In the genomic region with DNA sequence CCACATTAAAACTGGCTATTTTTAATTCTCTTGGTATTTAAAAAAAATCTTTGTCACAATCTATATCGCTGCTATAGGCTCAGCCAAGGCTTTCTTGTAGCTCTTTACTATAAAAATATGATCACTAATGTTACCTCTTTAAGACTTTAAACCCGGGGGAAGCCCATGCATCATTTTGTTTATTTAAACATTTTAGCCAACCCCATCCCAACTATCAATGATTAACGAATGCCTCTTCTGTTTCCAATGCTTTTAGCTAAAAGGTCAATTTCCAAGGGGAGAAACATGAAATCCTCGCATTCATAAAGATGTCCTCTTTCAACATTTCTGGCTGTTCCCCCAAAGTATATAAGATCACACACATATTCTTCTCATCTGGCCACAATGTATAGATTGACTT, we compare ENCODE assay signal across 22 mouse cellular contexts.
A peak's percentile ranks its signal among the peaks of the same experiment; 100 is the strongest.
DNase-seq lines count a peak whose midpoint lies in the region; ATAC-seq and TF ChIP-seq lines count a peak whose summit lies in the region.
"Had no signal": no experiment of that assay in that cellular context is flagged by ENCODE, and none has a peak within 500 bp of the region (broad histone marks: within the 10 kb centered on the region; RNA-seq: fewer than 3 reads in every experiment).

No protein-coding gene starts in this region.

- no peak for TF ChIP-seq POLR2A in liver, adult 2 months (IDR thresholded peaks at IDR 0.05; ENCODE audit: extremely low read depth, insufficient read depth, low read length)

- H3K4me1 ChIP-seq in liver, adult 2 months (ENCODE audit: control insufficient read depth, insufficient read depth, low read length) = peaks cover 9% of the 10 kb centered on the region; the same call in 1 of the 2 replicates
- H3K4me1 ChIP-seq in liver, embryonic 15.5 days (replicated peaks) = no peaks in the 10 kb centered on the region
- no peaks in the 10 kb centered on the region for H3K4me1 ChIP-seq in liver, embryonic 11.5 days (replicated peaks; ENCODE audit: control insufficient read depth, insufficient read depth, low read length)
- no peaks in the 10 kb centered on the region for H3K4me1 ChIP-seq in intestine, embryonic 15.5 days (replicated peaks)
- H3K4me1 ChIP-seq: embryonic facial prominence, embryonic 15.5 days had no signal

- H3K79me2 ChIP-seq in liver, adult 2 months (ENCODE audit: control insufficient read depth, insufficient read depth, low read length) = no peaks in the 10 kb centered on the region

- H3K4me3 ChIP-seq in liver, adult 2 months (ENCODE audit: insufficient read depth, low read depth, low read length) = no peak overlapping the region
- no peak overlapping the region for H3K4me3 ChIP-seq in liver, embryonic 15.5 days (replicated peaks)
- no peak overlapping the region for H3K4me3 ChIP-seq in liver, embryonic 11.5 days (ENCODE audit: low read depth, low read length)
- no peak overlapping the region for H3K4me3 ChIP-seq in intestine, embryonic 15.5 days (replicated peaks)
- H3K4me3 ChIP-seq: embryonic facial prominence, embryonic 13.5 days; embryonic facial prominence, embryonic 15.5 days; erythroblast, embryonic 14.5 days; forebrain, embryonic 10.5 days; forebrain, embryonic 12.5 days had no signal

- 31% methylated on average over 4 of the region's 4 CpGs for WGBS in liver, adult 2 months
- 42% methylated on average over 4 of the region's 4 CpGs for WGBS in liver, embryonic 15.5 days (ENCODE audit: insufficient replicate concordance)
- 62% methylated on average over 4 of the region's 4 CpGs for WGBS in liver, embryonic 11.5 days
- whole genome bisulfite sequencing in intestine, embryonic 15.5 days = 49% methylated on average over 4 of the region's 4 CpGs

- no peak for TF ChIP-seq CTCF in liver, adult 2 months (IDR thresholded peaks at IDR 0.05; ENCODE audit: low read depth, low read length)

- H3K9me3 ChIP-seq in liver, embryonic 15.5 days (replicated peaks) = no peaks in the 10 kb centered on the region
- H3K9me3 ChIP-seq in liver, embryonic 11.5 days (ENCODE audit: control insufficient read depth, low read length) = no peaks in the 10 kb centered on the region
- no peaks in the 10 kb centered on the region for H3K9me3 ChIP-seq in intestine, embryonic 15.5 days
- H3K9me3 ChIP-seq: embryonic facial prominence, embryonic 13.5 days; embryonic facial prominence, embryonic 15.5 days; forebrain, embryonic 10.5 days; forebrain, embryonic 12.5 days had no signal

- no peak for ATAC-seq in liver, embryonic 15.5 days (ENCODE audit: insufficient read depth)
- no peak for ATAC-seq in liver, embryonic 11.5 days (replicated peaks; ENCODE audit: low FRiP score)
- no peak for ATAC-seq in intestine, embryonic 15.5 days
- ATAC-seq: forebrain, embryonic 14.5 days; forebrain, embryonic 16.5 days had no signal

- H3K27me3 ChIP-seq in liver, adult 2 months (ENCODE audit: control insufficient read depth, insufficient read depth, low read length) = no peaks in the 10 kb centered on the region
- no peaks in the 10 kb centered on the region for H3K27me3 ChIP-seq in liver, embryonic 15.5 days
- no peaks in the 10 kb centered on the region for H3K27me3 ChIP-seq in liver, embryonic 11.5 days (replicated peaks; ENCODE audit: control insufficient read depth, insufficient read depth, low read length)
- H3K27me3 ChIP-seq in intestine, embryonic 15.5 days (replicated peaks) = no peaks in the 10 kb centered on the region
- H3K27me3 ChIP-seq: embryonic facial prominence, embryonic 13.5 days; embryonic facial prominence, embryonic 15.5 days had no signal

- H3K4me2 ChIP-seq in liver, embryonic 15.5 days = no peak overlapping the region
- no peak overlapping the region for H3K4me2 ChIP-seq in liver, embryonic 11.5 days
- H3K4me2 ChIP-seq in intestine, embryonic 15.5 days (replicated peaks) = no peak overlapping the region
- H3K4me2 ChIP-seq: embryonic facial prominence, embryonic 13.5 days; embryonic facial prominence, embryonic 15.5 days; forebrain, embryonic 12.5 days had no signal

- H3K36me3 ChIP-seq in liver, adult 2 months (ENCODE audit: control insufficient read depth, insufficient read depth, low read length) = no peaks in the 10 kb centered on the region
- no peaks in the 10 kb centered on the region for H3K36me3 ChIP-seq in liver, embryonic 15.5 days (replicated peaks)
- no peaks in the 10 kb centered on the region for H3K36me3 ChIP-seq in liver, embryonic 11.5 days (ENCODE audit: control insufficient read depth, insufficient read depth, low read length)
- no peaks in the 10 kb centered on the region for H3K36me3 ChIP-seq in intestine, embryonic 15.5 days
- H3K36me3 ChIP-seq: embryonic facial prominence, embryonic 13.5 days; embryonic facial prominence, embryonic 15.5 days; forebrain, embryonic 10.5 days; forebrain, embryonic 12.5 days had no signal

- no peak overlapping the region for H3K9ac ChIP-seq in liver, adult 2 months (ENCODE audit: low read depth, low read length)
- no peak overlapping the region for H3K9ac ChIP-seq in liver, embryonic 15.5 days
- no peak overlapping the region for H3K9ac ChIP-seq in liver, embryonic 11.5 days (ENCODE audit: low read depth, low read length)
- no peak overlapping the region for H3K9ac ChIP-seq in intestine, embryonic 15.5 days
- H3K9ac ChIP-seq: embryonic facial prominence, embryonic 13.5 days; embryonic facial prominence, embryonic 15.5 days; forebrain, embryonic 12.5 days had no signal

- H3K27ac ChIP-seq in liver, adult 2 months (replicated peaks; ENCODE audit: insufficient read depth, low read depth, low read length) = no peak overlapping the region
- peak overlapping the region; percentile 19; the same call in 1 of the 2 replicates for H3K27ac ChIP-seq in liver, embryonic 15.5 days (replicated peaks)
- no peak overlapping the region for H3K27ac ChIP-seq in liver, embryonic 11.5 days (ENCODE audit: low read depth, low read length)
- H3K27ac ChIP-seq in intestine, embryonic 15.5 days = no peak overlapping the region
- H3K27ac ChIP-seq: embryonic facial prominence, embryonic 13.5 days; embryonic facial prominence, embryonic 15.5 days had no signal

- DNase-seq in liver, adult 2 months (ENCODE audit: extremely low read depth, low read depth, low spot score) = peak; percentile 83
- no peak for DNase-seq in liver
- DNase-seq in liver, embryonic 11.5 days (ENCODE audit: low spot score) = no peak
- DNase-seq: adrenal gland, adult 2 months; adrenal gland, postnatal 10 days; adrenal gland, postnatal 25 days; cerebellum, adult 11 months; cerebellum, adult 18-20 months; cerebellum, adult 8-10 months; cerebellum, adult 9-11 months; cerebellum, postnatal 14 days; cerebellum, postnatal 36 days; embryo, embryonic 11 days had no signal
